Mouse (Mus musculus): ENCODE measurements at regions not wholly inside any gene's neighbourhood (a gene's known extent, or its start where the extent isn't known, plus 50 kb on each side); places are given as distances from the start of the nearest gene placed in this dataset.
"Not testable (repeated sequence)": the region's sequence is repeated elsewhere in the genome, so short reads cannot be mapped to it uniquely, and the experiment has no call there.

- Histone ChIP-seq H3K9me3 (no peaks in the 10 kb centered on the region), H3K4me1 (no peaks in the 10 kb centered on the region), H3K27ac (no peak overlapping the region), H3K36me3 (replicated peaks) (no peaks in the 10 kb centered on the region), H3K27me3 (ENCODE audit: poor library complexity, severe bottlenecking) (no peaks in the 10 kb centered on the region), H3K4me3 (no peak overlapping the region)
- WGBS, result 90% methylated on average over 1 of the region's 1 CpGs
- no peak for DNase-seq (ENCODE audit: extremely low spot score, low spot score)
These were observed 200.8 kb downstream of the Efcab1 start for GRCm38 (mm10) chr16:15107234-15107633.

GRCm38 (mm10) chr16:15113131-15113530 lies 204.1 kb upstream of the Gm21897 start:
- no peak for DNase-seq (ENCODE audit: extremely low spot score, low spot score)
- 79% methylated on average over 2 of the region's 2 CpGs for WGBS
- Histone ChIP-seq H3K4me1 (peaks cover 20% of the 10 kb centered on the region), H3K27me3 (ENCODE audit: poor library complexity, severe bottlenecking) (no peaks in the 10 kb centered on the region), H3K4me3 (no peak overlapping the region), H3K27ac (no peak overlapping the region), H3K9me3 (no peaks in the 10 kb centered on the region), H3K36me3 (replicated peaks) (no peaks in the 10 kb centered on the region)

GRCm38 (mm10) chr16:15113989-15114556 lies 203.2 kb upstream of the Gm21897 start:
- WGBS, result 65% methylated on average over 5 of the region's 5 CpGs
- no peak for DNase-seq (ENCODE audit: extremely low spot score, low spot score)
- Histone ChIP-seq H3K27me3 (ENCODE audit: poor library complexity, severe bottlenecking) (no peaks in the 10 kb centered on the region), H3K4me1 (peaks cover 20% of the 10 kb centered on the region), H3K36me3 (replicated peaks) (no peaks in the 10 kb centered on the region), H3K9me3 (no peaks in the 10 kb centered on the region), H3K27ac (no peak overlapping the region), H3K4me3 (no peak overlapping the region)

- Histone ChIP-seq H3K4me1 (peaks cover 20% of the 10 kb centered on the region), H3K27me3 (ENCODE audit: poor library complexity, severe bottlenecking) (no peaks in the 10 kb centered on the region), H3K4me3 (no peak overlapping the region), H3K27ac (no peak overlapping the region), H3K9me3 (no peaks in the 10 kb centered on the region), H3K36me3 (replicated peaks) (no peaks in the 10 kb centered on the region)
- WGBS, result 81% methylated on average over 4 of the region's 4 CpGs
- DNase-seq (ENCODE audit: extremely low spot score, low spot score), result no peak
These were observed 202.6 kb upstream of the Gm21897 start for GRCm38 (mm10) chr16:15114574-15115230.

GRCm38 (mm10) chr16:15115386-15115785 lies 201.9 kb upstream of the Gm21897 start:
- H3K36me3 ChIP-seq (replicated peaks), result no peaks in the 10 kb centered on the region
- H3K4me1 ChIP-seq, result peaks cover 20% of the 10 kb centered on the region
- no peaks in the 10 kb centered on the region for H3K27me3 ChIP-seq (ENCODE audit: poor library complexity, severe bottlenecking)
- H3K27ac ChIP-seq, result no peak overlapping the region
- H3K4me3 ChIP-seq, result no peak overlapping the region
- no peaks in the 10 kb centered on the region for H3K9me3 ChIP-seq
- no peak for DNase-seq (ENCODE audit: extremely low spot score, low spot score)
- WGBS, result 34% methylated on average over 2 of the region's 2 CpGs

GRCm38 (mm10) chr16:15119799-15120198 lies 197.5 kb upstream of the Gm21897 start:
- Histone ChIP-seq H3K27me3 (ENCODE audit: poor library complexity, severe bottlenecking) (no peaks in the 10 kb centered on the region), H3K9me3 (no peaks in the 10 kb centered on the region), H3K4me3 (no peak overlapping the region), H3K27ac (no peak overlapping the region), H3K4me1 (peaks cover 10% of the 10 kb centered on the region), H3K36me3 (replicated peaks) (no peaks in the 10 kb centered on the region)
- DNase-seq (ENCODE audit: extremely low spot score, low spot score), result no peak
- 88% methylated on average over 1 of the region's 1 CpGs for WGBS

- DNase-seq (ENCODE audit: extremely low spot score, low spot score), result no peak
- Histone ChIP-seq H3K4me3 (no peak overlapping the region), H3K4me1 (no peaks in the 10 kb centered on the region), H3K27ac (no peak overlapping the region), H3K36me3 (replicated peaks) (no peaks in the 10 kb centered on the region), H3K27me3 (ENCODE audit: poor library complexity, severe bottlenecking) (no peaks in the 10 kb centered on the region), H3K9me3 (no peaks in the 10 kb centered on the region)
- WGBS, result 92% methylated on average over 2 of the region's 2 CpGs
These were observed 188.3 kb upstream of the Gm21897 start for GRCm38 (mm10) chr16:15128996-15129395.

- Histone ChIP-seq H3K27ac (no peak overlapping the region), H3K36me3 (replicated peaks) (no peaks in the 10 kb centered on the region), H3K4me1 (no peaks in the 10 kb centered on the region), H3K27me3 (ENCODE audit: poor library complexity, severe bottlenecking) (no peaks in the 10 kb centered on the region), H3K9me3 (no peaks in the 10 kb centered on the region), H3K4me3 (no peak overlapping the region)
- DNase-seq (ENCODE audit: extremely low spot score, low spot score), result no peak
- WGBS, result 93% methylated on average over 2 of the region's 2 CpGs
These were observed 187.5 kb upstream of the Gm21897 start for GRCm38 (mm10) chr16:15129806-15130205.

GRCm38 (mm10) chr16:15157852-15158251 lies 159.4 kb upstream of the Gm21897 start:
- no peak for DNase-seq (ENCODE audit: extremely low spot score, low spot score)
- no peak overlapping the region for H3K27ac ChIP-seq
- H3K4me3 ChIP-seq, result no peak overlapping the region
- no peaks in the 10 kb centered on the region for H3K36me3 ChIP-seq (replicated peaks)
- H3K9me3 ChIP-seq, result no peaks in the 10 kb centered on the region
- H3K27me3 ChIP-seq (ENCODE audit: poor library complexity, severe bottlenecking), result no peaks in the 10 kb centered on the region
- H3K4me1 ChIP-seq, result no peaks in the 10 kb centered on the region
- 92% methylated on average over 2 of the region's 2 CpGs for WGBS

GRCm38 (mm10) chr16:15175516-15175915 lies 141.7 kb upstream of the Gm21897 start:
- WGBS, result 77% methylated on average over 3 of the region's 3 CpGs
- DNase-seq (ENCODE audit: extremely low spot score, low spot score), result no peak

GRCm38 (mm10) chr16:15185714-15186113 lies 131.5 kb upstream of the Gm21897 start:
- Histone ChIP-seq H3K36me3 (replicated peaks) (no peaks in the 10 kb centered on the region), H3K27ac (no peak overlapping the region), H3K9me3 (peaks cover 10% of the 10 kb centered on the region; the same call in 1 of the 2 replicates), H3K27me3 (ENCODE audit: poor library complexity, severe bottlenecking) (no peaks in the 10 kb centered on the region), H3K4me3 (no peak overlapping the region), H3K4me1 (no peaks in the 10 kb centered on the region)
- WGBS, result 90% methylated on average over 1 of the region's 1 CpGs
- no peak for DNase-seq (ENCODE audit: extremely low spot score, low spot score)

More at GRCm38 (mm10) chr16:15175516-15175915, 141.7 kb upstream of the Gm21897 start:
- Histone ChIP-seq H3K9me3 (peaks cover 19% of the 10 kb centered on the region), H3K27me3 (ENCODE audit: poor library complexity, severe bottlenecking) (no peaks in the 10 kb centered on the region), H3K27ac (no peak overlapping the region), H3K4me3 (no peak overlapping the region), H3K4me1 (no peaks in the 10 kb centered on the region), H3K36me3 (replicated peaks) (no peaks in the 10 kb centered on the region)

GRCm38 (mm10) chr16:15194926-15195711 lies 122.1 kb upstream of the Gm21897 start:
- Histone ChIP-seq H3K36me3 (replicated peaks) (no peaks in the 10 kb centered on the region), H3K27ac (peak overlapping the region; percentile 44; the same call in 1 of the 2 replicates), H3K27me3 (ENCODE audit: poor library complexity, severe bottlenecking) (no peaks in the 10 kb centered on the region), H3K9me3 (no peaks in the 10 kb centered on the region), H3K4me1 (0 out of 2 replicates have a peak, but pooled peaks cover 4% of the 10 kb centered on the region), H3K4me3 (no peak overlapping the region)
- WGBS, result 70% methylated on average over 6 of the region's 6 CpGs
- peak; percentile 41 for DNase-seq (ENCODE audit: extremely low spot score, low spot score)

- not testable (repeated sequence) for H3K4me1 ChIP-seq; H3K9me3 ChIP-seq; H3K36me3 ChIP-seq (replicated peaks); H3K27me3 ChIP-seq (ENCODE audit: poor library complexity, severe bottlenecking); H3K4me3 ChIP-seq; DNase-seq (ENCODE audit: extremely low spot score, low spot score)
- 92% methylated on average over 7 of the region's 12 CpGs for WGBS
- H3K27ac ChIP-seq, result peak overlapping the region; percentile 44; the same call in 1 of the 2 replicates
These were observed 121.3 kb upstream of the Gm21897 start for GRCm38 (mm10) chr16:15195931-15196330.

All from forebrain, embryonic 10.5 days (tissue).